Mouse (Mus musculus) ZHBTc4 (cell line): ENCODE measurements around the gene Srsf3.

Experiments used
- DNase-seq: peaks from one replicate; pipeline ENCODE4 v3.0.0-alpha.2; 2011; ENCODE audit warnings: low read depth, low spot score

Gene Srsf3

DNA sequence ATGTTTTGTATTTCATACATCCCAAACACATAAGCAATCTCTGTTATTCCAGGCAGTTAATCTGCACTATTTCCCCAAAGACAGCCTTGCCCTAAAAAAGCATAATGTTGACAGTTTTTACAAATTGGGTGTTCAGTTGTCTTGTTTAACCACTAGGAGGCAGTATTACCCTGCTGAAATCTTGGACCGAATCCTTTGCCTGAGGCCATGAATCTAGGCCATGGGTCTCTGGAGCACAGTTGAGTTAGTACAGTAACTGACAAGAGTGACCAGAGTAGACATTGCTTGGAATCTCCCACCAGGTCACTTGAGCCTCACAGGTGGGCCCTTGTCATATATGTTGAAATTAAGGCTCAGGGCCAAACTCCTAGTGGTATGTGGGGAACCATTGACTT, 12.5 kb downstream of the Srsf3 start:
- peak; percentile 84 for DNase-seq

DNA sequence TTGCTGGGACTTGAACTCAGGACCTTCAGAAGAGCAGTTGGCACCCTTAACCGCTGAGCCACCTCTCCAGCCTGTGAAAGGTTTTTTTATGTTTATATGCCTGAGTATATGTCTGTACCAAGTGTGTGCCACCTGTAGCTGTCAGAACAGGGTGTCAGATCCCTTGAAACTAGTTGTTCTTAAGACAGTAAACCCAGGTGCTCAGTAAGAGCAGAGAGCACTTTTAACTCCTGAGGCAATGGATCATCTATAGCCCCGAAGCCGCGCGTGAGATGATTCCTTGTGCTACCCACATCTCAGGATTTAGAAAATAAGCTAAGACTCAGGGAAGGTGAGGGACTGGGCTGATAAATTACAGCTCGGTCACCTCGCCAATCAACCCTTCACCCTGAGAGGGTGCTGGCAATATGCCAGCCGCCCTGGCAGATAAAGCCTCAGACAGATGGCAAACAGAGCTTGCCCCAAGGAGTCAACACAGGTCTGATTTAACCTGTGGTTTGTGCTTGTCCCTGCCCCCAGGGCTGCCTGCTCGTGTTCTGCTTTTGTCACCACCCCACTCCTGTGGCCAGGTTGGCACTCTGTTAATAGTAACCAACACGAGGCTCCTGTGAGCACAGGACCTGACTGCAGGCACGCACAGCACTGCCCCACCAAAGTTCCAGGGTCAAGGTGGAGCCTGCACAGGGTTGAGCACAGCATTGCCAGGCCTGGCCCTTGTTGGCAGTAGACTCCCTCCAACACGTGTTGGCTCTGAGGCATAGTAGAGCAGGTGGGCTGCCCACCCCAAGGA, 13.5 kb downstream of the Srsf3 start:
- DNase-seq, result peak; percentile 62

DNA sequence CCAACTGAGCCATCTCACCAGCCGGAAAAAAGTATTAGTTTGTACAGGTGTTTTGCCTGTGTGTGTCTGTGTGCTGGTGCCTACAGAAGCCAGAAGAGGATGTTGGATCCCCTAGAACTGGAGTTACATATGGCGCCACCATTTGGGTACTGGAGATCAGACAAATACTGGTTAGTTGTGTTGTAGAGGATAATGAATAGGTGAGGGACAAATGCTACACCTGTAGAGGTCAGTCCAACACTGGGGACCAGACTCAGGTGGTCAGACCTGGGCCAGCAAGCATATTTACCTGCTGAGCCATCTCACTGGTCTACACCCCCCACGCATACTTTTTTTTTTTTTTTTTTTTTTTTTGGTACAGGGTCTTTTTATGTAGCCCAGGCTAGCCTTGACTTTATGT, 14.4 kb downstream of the Srsf3 start:
- DNase-seq, result peak; percentile 53

DNA sequence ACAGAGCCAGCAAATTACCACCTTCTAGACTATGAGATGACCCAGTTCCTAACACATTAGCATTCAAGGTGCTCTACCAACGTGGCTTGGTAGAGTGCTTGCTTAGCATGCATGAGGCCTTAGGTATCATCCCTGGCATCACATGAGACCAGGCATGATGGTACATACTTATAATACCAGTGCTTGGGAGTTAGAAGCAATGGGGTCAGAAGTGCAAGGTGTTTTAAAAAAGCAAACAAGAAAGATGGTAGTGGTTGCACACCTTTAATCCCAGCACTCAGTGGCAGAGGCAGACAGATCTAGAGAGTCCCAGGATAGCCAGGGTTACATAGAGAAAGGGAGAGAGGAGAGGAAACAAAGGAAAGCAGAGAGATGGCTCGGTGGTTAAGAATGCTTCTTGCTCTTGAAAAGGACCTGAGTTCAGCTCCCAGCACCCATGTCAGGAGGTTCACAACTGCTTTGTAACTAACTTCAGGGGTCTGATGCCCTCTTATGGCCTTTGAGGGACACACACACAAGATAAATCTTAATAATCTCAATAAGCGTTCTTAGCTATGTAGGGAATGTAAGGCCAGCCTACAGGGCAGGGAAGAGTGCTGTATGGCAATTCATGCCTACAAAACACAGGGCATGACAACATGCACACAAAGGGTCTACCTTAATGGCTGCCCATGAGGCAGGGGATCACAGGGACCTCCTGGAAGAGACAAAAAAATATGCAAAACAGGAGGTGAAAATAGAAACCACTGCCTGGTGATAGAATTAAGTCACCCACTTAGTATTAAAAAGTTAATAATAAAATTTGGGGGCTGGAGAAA, 15.5 kb downstream of the Srsf3 start:
- DNase-seq, result no peak

DNA sequence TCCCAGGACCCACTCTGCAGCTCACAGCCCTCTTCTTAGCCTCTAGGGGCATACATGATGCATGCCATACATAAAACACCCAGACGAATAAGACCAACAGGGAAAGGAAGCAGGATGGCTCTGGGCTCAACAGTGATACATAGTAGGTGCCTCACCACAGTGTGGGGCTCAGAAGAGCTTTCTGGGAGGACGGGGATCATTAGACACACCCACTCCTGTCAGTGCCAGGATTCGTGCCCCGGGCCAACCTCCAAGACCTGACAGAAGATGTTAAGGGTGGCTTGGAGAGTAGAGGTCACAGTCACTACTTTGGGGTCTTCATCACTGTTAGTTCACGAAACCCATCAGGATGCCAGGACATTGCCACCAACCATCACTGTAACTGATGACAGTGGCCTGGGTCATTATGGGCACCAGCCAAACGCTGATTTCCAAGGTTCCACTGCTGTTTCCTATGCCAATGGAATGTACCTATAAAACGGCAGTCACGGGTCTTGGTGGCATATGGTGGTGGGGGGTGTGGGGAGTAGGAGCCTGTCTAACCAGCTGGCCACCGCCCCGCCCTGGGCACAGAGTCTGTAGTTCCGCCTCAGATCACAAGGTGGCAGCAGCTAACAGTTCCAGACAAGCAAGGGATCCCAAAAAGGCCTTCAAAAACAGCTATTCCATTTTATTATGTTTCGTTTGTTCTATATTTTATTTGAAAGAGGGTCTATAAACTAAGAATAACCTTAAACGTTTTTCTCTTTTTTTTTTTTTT, 16.5 kb downstream of the Srsf3 start:
- DNase-seq, result peak; percentile 87

DNA sequence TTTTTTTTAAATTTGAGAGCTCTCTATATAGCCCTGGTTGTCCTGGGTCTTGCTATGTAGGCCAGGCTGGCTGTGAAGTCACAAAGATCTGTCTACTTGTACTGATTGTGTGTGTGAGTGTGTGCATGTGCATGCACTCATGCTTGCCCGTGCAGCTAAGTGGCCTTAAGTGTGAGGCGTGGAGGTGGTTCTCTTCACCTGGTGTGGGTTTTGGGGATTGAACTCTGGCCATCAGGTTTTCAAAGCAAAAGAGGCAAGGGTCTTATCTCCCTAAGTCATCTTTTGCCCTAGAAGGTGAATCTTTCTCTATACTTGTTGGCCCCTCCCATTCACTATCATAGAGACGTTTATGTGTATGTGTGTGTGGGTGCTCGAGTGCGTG, 17.1 kb downstream of the Srsf3 start:
- DNase-seq, result no peak

DNA sequence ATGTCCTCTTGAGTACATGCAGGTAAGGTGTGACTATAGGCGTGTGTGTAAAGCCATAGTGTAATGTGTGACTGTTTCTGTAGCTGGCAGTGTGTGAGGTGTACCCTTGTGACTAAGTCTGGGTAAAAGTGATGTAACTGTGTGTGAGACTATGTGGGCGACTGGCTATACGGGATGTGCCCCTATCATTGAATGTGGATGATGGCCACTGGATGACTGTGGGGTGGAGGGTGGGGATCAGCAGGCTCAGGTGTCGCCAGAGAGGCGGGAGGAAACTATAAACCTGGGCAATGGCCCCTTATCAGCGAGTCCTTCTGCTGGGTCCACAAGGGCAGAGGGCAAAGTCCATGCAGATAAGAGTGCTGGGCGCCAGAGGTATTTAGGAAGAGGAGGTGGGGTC, 17.5 kb downstream of the Srsf3 start:
- peak; percentile 31 for DNase-seq

DNA sequence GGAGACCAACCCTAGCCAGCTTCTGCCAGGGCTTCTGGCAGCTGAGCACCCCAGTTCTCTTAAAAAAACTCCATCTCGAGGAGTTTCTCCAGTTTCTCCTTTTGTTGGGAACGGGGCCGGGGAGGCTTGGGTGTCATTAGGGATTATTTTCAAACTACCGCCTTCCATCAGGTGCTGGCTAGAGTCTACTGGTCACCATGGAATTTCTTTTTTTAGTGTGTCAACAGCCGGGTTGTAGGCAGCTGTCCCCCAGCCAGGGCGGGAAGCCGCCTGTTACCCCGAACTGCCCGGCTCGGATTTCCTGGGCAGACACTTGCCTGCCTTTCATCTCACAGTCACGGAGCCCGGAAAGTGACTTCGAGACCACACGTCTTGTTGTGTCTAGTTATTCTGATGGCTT, 18.4 kb downstream of the Srsf3 start:
- peak; percentile 23 for DNase-seq

DNA sequence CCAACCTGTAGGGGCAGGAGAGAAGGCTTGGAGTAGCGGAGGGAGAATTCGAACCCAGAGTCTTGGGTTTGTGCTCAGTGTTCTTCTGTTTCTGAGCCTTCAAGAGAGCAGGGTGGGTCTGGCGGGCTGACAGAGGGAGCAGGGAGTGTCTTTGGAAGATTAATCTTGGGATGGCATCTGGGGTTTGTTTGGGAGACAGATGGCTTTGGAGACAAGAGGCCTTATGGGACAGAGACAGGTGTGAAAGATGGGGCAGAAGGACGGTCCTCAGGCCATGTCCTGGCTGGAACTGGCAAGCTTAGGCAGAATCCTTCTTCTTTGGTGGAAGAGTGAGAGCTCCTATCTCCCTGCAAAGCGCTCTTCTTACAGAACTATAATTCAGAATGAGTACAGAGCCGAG, 20.6 kb downstream of the Srsf3 start:
- no peak for DNase-seq

DNA sequence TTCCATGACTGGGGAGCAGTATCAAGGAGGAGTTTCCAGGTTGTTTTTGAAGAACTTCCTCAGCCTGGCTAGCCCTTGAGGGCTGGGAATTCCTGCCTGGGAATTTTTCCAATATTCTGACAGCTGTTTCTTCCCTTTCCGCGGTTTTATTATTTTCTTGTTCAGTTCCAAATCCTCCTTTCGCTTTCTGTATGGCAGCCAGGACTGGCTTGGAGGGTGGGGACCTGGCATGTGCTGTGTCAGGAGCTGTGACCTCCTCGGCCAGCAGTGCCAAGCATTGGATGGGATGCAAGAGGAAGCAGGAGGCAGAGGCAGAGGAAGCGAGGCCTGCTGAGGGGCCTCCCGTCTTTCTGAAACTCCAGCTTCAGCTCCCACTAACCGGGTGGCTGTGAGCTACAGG, 21.4 kb downstream of the Srsf3 start:
- no peak for DNase-seq

DNA sequence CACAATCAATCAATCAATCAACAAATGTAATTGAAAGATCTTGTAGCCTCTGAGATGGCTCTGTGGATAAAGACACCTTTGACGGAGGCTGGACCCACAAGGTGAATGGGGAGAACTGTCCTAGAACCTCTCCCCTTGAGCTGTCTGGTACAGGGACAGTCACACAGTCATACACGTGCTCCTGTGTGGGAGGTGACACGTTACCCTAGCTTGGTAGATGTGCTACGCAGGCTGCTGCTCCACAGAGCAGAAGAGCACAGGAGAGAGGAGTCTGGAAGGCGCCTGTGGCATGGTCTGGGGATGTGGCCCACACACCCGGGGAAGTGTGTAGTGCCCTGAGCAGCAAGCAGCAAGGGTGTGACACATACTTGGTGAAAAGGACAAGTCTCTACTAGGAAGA, 22.0 kb downstream of the Srsf3 start:
- DNase-seq, result no peak

DNA sequence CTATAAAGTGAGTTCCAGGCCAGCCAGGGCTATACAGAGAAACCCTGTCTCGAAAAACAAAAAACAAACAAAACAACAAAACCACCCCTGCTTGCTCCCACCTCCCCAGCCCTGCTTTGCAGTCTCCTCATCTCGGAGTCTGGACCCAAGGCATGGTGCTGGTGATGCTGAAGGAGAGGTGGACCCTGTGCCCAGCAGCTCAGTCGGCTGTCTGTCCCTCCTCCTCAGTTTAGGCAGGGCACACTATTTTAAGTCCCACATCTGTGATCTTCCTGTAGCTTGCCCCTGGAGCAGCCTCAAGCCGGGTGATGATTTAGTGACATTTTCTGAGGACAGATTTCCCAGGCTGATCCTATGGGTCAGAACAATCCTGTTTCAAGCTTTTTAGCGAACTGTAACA, 23.2 kb downstream of the Srsf3 start:
- DNase-seq, result no peak

DNA sequence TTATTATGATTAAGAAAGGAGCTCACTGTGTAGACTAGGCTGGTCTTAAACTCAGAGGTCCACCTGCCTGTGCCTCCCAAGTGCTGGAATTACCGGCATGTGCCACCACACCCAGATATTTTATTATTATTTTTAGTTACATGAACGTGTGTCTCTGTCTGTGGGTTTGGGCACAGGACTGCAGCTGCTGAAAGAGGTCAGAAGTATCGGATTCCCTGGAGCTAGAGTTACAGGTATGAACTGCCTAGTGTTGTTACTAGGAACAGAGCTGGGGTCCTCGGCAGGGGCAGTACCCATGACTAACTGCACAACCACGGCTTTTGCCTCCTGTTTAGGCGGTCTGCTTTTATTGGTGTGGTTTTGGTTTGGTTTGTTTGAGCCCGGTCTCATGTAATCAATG, 23.8 kb downstream of the Srsf3 start:
- no peak for DNase-seq

DNA sequence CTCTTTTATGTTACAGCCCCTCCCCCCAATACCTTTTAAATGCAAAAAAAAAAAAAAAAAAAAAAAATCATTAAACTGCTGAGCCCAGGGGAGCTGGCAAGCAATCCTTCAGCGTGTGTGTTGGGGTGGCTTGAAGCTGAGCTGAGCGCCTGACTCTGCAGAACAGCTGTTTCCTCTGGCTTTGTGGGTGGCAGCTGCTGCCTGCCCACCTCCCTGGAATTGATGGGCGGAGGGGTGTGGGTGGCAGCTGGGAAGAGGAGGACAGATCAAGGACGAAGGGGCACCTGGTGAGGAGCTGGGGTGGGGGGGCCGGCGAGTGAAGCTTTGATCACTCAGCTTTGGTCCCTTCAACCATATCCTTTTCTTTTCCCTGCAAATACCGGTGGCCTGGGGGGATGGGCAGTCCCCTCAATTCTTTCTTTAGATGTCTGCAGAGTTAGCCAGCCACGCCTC, 24.3 kb downstream of the Srsf3 start:
- DNase-seq, result peak; percentile 94

DNA sequence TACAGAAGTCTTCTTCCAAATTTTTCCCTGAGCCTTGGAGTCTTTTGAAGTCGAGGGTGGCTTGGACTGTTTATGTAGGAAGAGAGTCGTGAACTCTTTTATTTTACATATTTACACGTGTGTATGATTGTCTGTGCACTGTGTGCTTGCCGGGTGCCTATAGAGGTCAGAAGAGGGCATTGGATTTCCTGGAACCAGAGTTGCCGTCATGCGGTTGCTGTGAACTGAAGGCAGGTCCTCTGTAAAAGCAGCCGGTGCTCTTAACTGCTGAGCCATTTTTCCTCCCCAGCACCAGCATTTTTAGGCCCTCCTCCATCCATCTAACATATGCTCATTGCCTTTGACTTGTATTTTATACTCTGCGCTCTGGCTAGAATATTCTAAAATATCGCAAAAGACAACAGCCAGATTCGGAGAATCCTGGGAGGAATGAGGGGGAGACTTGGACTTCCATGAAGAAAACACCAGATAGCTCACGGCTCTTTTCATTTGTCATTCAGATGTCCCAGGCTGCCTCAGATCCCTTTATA, 25.0 kb downstream of the Srsf3 start:
- peak; percentile 61 for DNase-seq

DNA sequence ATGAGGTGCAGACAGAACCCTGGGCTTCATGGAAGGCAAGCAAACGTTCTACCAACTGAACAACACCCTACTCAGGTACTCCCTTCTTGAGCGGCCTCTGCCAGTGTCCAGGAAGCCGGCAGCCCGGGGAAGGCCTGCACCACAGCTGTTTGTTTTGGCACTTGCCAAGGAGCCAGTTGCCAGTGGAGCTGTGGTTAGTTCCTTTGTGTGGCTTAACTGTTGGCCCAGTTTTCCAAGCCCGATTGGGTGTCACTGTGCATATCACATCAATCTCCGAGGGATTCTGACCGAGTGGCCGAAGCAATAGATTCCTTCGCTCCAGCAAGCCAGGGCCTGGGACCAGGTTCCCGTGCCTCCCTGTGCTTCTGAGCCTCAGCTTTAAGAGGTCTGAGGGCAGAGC, 25.5 kb downstream of the Srsf3 start:
- DNase-seq, result no peak

DNA sequence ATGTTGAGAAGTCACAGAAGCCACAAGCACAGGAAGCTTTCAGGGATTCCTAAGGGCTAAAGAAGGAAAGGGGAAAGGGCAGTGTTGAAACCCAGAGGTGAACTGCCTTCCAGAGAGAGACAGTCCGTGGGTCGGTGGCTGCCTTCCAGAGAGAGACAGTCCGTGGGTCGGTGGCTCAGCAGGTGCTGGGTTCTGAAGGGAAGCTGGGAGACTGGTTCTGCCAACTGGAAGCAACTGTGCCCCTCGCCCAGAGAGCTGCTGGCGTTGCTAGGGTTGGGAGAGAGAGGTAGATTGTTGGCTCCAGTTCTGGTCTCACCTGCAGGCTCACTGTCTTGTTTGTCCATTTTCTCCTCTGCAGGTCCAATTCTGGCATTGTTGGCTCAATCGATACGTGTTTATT, 26.1 kb downstream of the Srsf3 start:
- no peak for DNase-seq

DNA sequence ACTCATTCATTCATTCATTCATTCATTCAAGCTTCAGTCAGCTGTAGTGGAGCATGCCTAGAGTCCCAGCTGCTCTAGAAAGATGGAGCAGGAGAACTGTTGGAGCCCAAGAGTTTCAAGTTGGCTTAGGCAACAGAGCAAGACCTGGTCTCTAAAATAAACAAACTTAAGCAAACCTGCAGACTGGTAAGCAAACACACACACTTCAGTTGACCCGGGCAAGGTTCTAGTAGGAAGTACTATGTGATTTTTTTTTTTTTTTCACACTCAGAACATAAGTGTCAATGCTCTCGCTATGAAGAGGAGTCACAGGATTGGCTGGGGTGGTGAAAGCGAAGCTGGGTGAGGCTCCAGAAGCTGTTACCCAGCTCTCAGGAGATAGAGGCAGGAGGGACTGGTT, 27.2 kb downstream of the Srsf3 start:
- no peak for DNase-seq

DNA sequence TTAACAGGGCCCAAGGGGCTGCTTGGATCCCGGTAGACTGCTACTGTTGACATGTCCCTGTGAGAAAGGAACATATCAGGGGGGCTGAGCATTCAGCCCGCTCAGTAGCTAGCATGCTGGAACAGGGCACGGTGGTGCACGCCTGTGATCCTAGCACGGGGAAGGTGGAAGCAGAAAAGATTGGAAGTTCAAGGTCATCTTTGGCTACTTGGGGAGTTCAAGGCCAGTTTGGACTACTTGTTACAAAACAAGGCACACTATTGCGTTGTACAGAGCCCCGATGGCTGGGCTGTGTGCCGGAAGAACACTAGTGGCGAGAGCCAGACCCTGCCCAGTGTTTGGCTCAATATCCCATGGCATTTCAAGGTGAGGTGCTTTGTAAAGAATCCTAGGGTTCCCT, 28.5 kb downstream of the Srsf3 start:
- no peak for DNase-seq

DNA sequence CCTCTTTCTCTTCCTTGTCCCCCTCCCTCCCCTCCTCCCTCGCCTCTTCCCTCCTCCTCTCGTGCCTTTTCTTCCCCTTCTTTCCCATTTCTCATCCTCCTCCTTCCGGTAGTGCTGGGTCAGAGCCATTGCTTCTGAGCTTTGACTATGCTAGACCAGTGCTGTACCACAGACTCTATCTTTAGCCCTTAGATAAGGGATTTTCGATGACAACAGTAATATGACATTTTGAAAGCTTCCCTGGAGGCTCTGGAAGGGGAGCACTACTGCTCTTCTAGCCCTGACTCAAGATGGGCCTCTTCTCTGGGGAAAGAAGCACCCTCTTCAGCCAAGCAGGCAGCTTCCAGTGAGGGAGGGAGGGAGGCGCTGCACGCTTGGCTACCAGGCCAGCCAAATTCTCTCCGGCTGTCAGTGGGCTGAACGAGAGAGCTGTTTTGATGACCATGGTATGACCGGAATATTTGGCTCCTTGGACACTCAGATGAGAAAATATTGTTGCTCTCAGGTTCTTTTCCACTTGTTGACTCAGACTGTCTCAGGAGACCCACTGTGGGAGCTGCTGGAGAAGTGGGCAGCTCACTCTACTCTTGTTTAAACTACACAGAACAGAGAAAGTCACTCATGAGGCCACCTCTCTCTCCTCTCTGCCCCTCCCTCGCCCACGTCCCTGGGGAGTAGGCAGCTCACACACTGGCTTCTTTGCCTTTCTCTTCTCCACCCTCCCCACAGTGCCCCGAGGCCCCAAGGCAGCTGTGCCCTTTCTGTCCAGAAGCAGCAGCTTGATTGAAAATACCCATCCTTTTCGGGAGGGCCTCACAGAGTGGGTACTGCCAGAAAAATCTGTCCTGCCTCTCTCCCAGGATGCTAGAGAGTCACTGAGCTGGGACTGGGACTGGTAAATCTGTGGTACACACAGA, 29.9 kb downstream of the Srsf3 start:
- no peak for DNase-seq
